Mouse (Mus musculus) CH12.LX (cell line): ENCODE results near the gene Actr1b. TPM values are rescaled to one million over a fixed set of nuclear protein-coding genes. Genes with fewer than 3 reads are reported as not detected.

Experiments used
- DNase-seq: peaks from one replicate; pipeline ENCODE4 v3.0.0-alpha.2; 2013; ENCODE audit errors: extremely low read depth
- H3K27ac ChIP-seq: 2 replicates; pipeline ENCODE4 v1.5.1; 2012; ENCODE audit warnings: low read depth, mild to moderate bottlenecking, control low read depth, moderate library complexity; ENCODE audit not compliant: insufficient read depth
- H3K27me3 ChIP-seq: replicated peaks from 2 replicates; pipeline ENCODE3; 2012; ENCODE audit warnings: inconsistent platforms
- H3K36me3 ChIP-seq, 2 experiments: replicated peaks in 1 of 2; 2 replicates each; pipeline versions ENCODE3 to v1.6.1; 2012; ENCODE audit warnings: inconsistent platforms in 1 of 2, low read length in 1 of 2, mild to moderate bottlenecking in 1 of 2, mixed read lengths in 1 of 2, moderate library complexity in 1 of 2; ENCODE audit not compliant: control insufficient read depth in 1 of 2, insufficient read depth in 1 of 2
- H3K4me1 ChIP-seq, 2 experiments: 2 replicates each; pipeline ENCODE4 v1.6.1; 2012; ENCODE audit warnings: inconsistent platforms in 1 of 2, moderate library complexity in 1 of 2; ENCODE audit not compliant: insufficient read depth in 2 of 2, control insufficient read depth in 1 of 2
- H3K4me2 ChIP-seq: 2 replicates; pipeline ENCODE4 v1.6.1; 2012; ENCODE audit warnings: low read depth, mild to moderate bottlenecking, control low read depth; ENCODE audit not compliant: poor library complexity, insufficient read depth, severe bottlenecking
- H3K4me3 ChIP-seq, 3 experiments: fragments of 150-350 bp in 1 of 3; sonication (generic) in 1 of 3; replicated peaks in 1 of 3; 2 replicates each; pipeline versions ENCODE3 to v1.5.1; 2011 to 2012; ENCODE audit warnings: low read depth in 2 of 3, low read length in 2 of 3, mild to moderate bottlenecking in 2 of 3, moderate library complexity in 2 of 3, control low read depth in 1 of 3, improper control_type of control experiment in 1 of 3, inconsistent platforms in 1 of 3, mixed read lengths in 1 of 3; ENCODE audit not compliant: poor library complexity in 1 of 3
- H3K79me2 ChIP-seq: replicated peaks from 2 replicates; pipeline ENCODE4 v1.6.1; 2012; ENCODE audit warnings: mild to moderate bottlenecking, moderate library complexity; ENCODE audit not compliant: control insufficient read depth, poor library complexity, insufficient read depth, severe bottlenecking; ENCODE audit errors: extremely low read depth
- H3K9ac ChIP-seq: 2 replicates; pipeline ENCODE4 v1.6.1; 2012; ENCODE audit warnings: low read depth, mild to moderate bottlenecking, control low read depth, moderate library complexity; ENCODE audit not compliant: insufficient read depth
- H3K9me3 ChIP-seq: replicated peaks from 2 replicates; pipeline ENCODE3; 2012; ENCODE audit warnings: low read length, inconsistent platforms, mixed read lengths
- CHD1 ChIP-seq: IDR thresholded peaks from 2 replicates; pipeline ENCODE4 v1.6.1; 2012; ENCODE audit warnings: low read depth, low read length, improper control_type of control experiment, inconsistent platforms
- CHD2 ChIP-seq: IDR thresholded peaks from 2 replicates; pipeline ENCODE4 v1.6.1; 2011; ENCODE audit warnings: low read length, improper control_type of control experiment
- ETS1 ChIP-seq: conservative IDR thresholded peaks from 2 replicates; pipeline ENCODE4 v1.6.1; 2012; ENCODE audit warnings: low read depth, mild to moderate bottlenecking, inconsistent platforms, low read length, improper control_type of control experiment, moderate library complexity
- GABPA ChIP-seq: IDR thresholded peaks from 2 replicates; pipeline ENCODE4 v1.6.1; 2012; ENCODE audit warnings: low read depth, low read length, improper control_type of control experiment, inconsistent platforms; ENCODE audit not compliant: insufficient replicate concordance
- JUN ChIP-seq: IDR thresholded peaks from 2 replicates; pipeline ENCODE4 v1.6.1; 2011; ENCODE audit warnings: low read depth, mild to moderate bottlenecking, low read length, improper control_type of control experiment, moderate library complexity; ENCODE audit not compliant: insufficient read depth
- JUND ChIP-seq: conservative IDR thresholded peaks from 2 replicates; pipeline ENCODE4 v1.6.1; 2011; ENCODE audit warnings: low read depth, low read length, improper control_type of control experiment
- MAZ ChIP-seq: IDR thresholded peaks from 2 replicates; pipeline ENCODE4 v1.6.1; 2012; ENCODE audit warnings: low read depth, mild to moderate bottlenecking, inconsistent platforms, low read length, improper control_type of control experiment, moderate library complexity
- MXI1 ChIP-seq: IDR thresholded peaks from 2 replicates; pipeline ENCODE4 v1.6.1; 2011; ENCODE audit warnings: mild to moderate bottlenecking, low read depth, low read length, improper control_type of control experiment
- NELFE ChIP-seq: IDR thresholded peaks from 2 replicates; pipeline ENCODE4 v1.6.1; 2011; ENCODE audit warnings: low read depth, low read length, improper control_type of control experiment
- NRF1 ChIP-seq: IDR thresholded peaks from 2 replicates; pipeline ENCODE4 v1.6.1; 2014; ENCODE audit warnings: low read depth, mild to moderate bottlenecking, inconsistent platforms, low read length, improper control_type of control experiment, moderate library complexity
- POLR2AphosphoS2 ChIP-seq: IDR thresholded peaks from 2 replicates; pipeline ENCODE4 v1.6.1; 2011; ENCODE audit warnings: low read depth, low read length, improper control_type of control experiment
- RAD21 ChIP-seq: IDR thresholded peaks from 2 replicates; pipeline ENCODE4 v1.6.1; 2011; ENCODE audit warnings: low read depth, mild to moderate bottlenecking, low read length, improper control_type of control experiment, moderate library complexity
- SIN3A ChIP-seq: IDR thresholded peaks from 2 replicates; pipeline ENCODE4 v1.6.1; 2012; ENCODE audit warnings: low read length, improper control_type of control experiment, inconsistent platforms
- SMC3 ChIP-seq: IDR thresholded peaks from 2 replicates; pipeline ENCODE4 v1.6.1; 2011; ENCODE audit warnings: low read depth, low read length, improper control_type of control experiment
- TBP ChIP-seq: conservative IDR thresholded peaks from 2 replicates; pipeline ENCODE4 v1.6.1; 2011; ENCODE audit warnings: low read depth, low read length, improper control_type of control experiment
- UBTF ChIP-seq: IDR thresholded peaks from 2 replicates; pipeline ENCODE4 v1.6.1; 2012; ENCODE audit warnings: low read depth, mild to moderate bottlenecking, inconsistent platforms, low read length, improper control_type of control experiment, moderate library complexity
- USF1 ChIP-seq: IDR thresholded peaks from 2 replicates; pipeline ENCODE4 v1.6.1; 2014; ENCODE audit warnings: low read depth, mild to moderate bottlenecking, inconsistent platforms, low read length, improper control_type of control experiment
- USF2 ChIP-seq: conservative IDR thresholded peaks from 2 replicates; pipeline ENCODE4 v1.6.1; 2011; ENCODE audit warnings: low read depth, low read length, improper control_type of control experiment
- ZKSCAN1 ChIP-seq: IDR thresholded peaks from 2 replicates; pipeline ENCODE4 v1.6.1; 2012; ENCODE audit warnings: low read depth, inconsistent platforms, low read length, improper control_type of control experiment, borderline replicate concordance
- ZMIZ1 ChIP-seq: IDR thresholded peaks from 2 replicates; pipeline ENCODE4 v1.6.1; 2012; ENCODE audit warnings: low read depth, mild to moderate bottlenecking, inconsistent platforms, low read length, improper control_type of control experiment
- ZNF384 ChIP-seq: IDR thresholded peaks from 2 replicates; pipeline ENCODE4 v1.6.1; 2012; ENCODE audit warnings: low read depth, low read length, improper control_type of control experiment, inconsistent platforms
- dilution Hi-C: fragments of 300-500 bp; cut with MboI; formaldehyde crosslinking; loops from 2 replicates; pipeline ENCODE4 v1.14.3; 2020; ENCODE audit warnings: low sequenced_read_pairs; ENCODE audit not compliant: extremely low pct_unique_long_range_greater_than_20kb, extremely low pct_ligation_motif_present
- in situ Hi-C: fragments of 300-500 bp; cut with MboI; formaldehyde crosslinking; loops from 3 replicates; pipeline ENCODE4 v1.14.3; 2019; ENCODE audit warnings: low sequenced_read_pairs, low pct_ligation_motif_present, low pct_unique_long_range_greater_than_20kb, mixed read lengths
- polyA plus RNA-seq: library from polyadenylated mRNA; unstranded; fragments of >175 nt; gene quantifications from 2 replicates; pipeline ENCODE4 v1.2.1, GENCODE M21; 2012; ENCODE audit warnings: low read depth; ENCODE audit not compliant: insufficient read length
- total RNA-seq, 2 experiments: library from RNA; depleted of rRNA; stranded (reverse); fragments of 300-350 nt in 1 of 2; fragments of >200 nt in 1 of 2; gene quantifications; 2 replicates each; pipeline ENCODE4 v1.2.3; 2012 to 2014

Actr1b gene
- total and polyA plus RNA-seq, 3 experiments: 61.0 to 71.2 (median 66.2) TPM

GRCm38 (mm10) chr1:36674936-36675335 is 39.3 kb downstream of the Actr1b start:
- in situ Hi-C loops: no loop called here

DNA sequence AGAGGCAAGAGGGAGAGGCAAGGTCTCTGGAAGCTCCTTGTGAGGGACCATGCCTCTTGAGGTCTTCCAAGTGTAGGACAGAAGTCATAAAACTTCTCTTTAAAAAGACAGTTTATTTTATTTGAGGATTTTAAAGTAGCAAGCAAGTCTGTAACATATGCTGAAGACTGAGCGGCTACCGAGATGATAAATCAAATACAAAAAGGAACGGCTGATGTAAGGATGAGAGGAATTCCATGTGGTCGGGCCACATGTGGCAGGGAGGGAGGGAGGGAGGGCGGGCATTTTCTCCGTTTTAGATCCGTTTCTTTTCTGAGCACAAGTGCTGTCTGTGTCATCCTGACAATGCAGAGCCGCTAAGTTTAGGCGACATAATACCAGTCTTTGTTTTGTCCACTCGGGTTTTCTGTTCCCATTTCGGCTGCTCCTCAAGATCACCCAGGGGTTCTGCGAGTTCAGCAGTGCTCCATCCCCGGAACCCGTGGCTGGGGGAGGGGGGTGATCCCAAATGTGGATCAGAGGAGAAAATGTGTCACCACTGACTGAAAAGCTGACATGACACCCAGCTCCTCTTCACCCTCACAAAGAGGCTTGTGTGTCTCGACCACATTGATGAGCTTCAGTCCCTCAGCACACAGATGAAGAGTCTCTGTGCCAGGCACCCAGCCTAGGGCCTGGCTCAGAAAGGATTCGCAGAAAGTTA is 41.4 kb downstream of the Actr1b start:
- H3K36me3 ChIP-seq: no peaks in the 10 kb centered on the region
- no peaks in the 10 kb centered on the region for H3K4me1 ChIP-seq
- no peak overlapping the region for H3K9ac ChIP-seq
- no peaks in the 10 kb centered on the region for H3K9me3 ChIP-seq
- in situ Hi-C loops (no loop called here), dilution Hi-C loops (no loop called here)
- H3K27me3 ChIP-seq: no peaks in the 10 kb centered on the region
- DNase-seq: no peak
- H3K79me2 ChIP-seq: no peaks in the 10 kb centered on the region
- TF ChIP-seq ZNF384: no peak
- no peak for TF ChIP-seq SMC3
- no peak for TF ChIP-seq CHD1
- no peak overlapping the region for H3K4me3 ChIP-seq
- no peak overlapping the region for H3K27ac ChIP-seq
- no peak overlapping the region for H3K4me2 ChIP-seq

More at GRCm38 (mm10) chr1:36674936-36675335, 39.3 kb downstream of the Actr1b start:
- Histone ChIP-seq H3K36me3 (no peaks in the 10 kb centered on the region), H3K27me3 (no peaks in the 10 kb centered on the region), H3K27ac (no peak overlapping the region), H3K4me2 (no peak overlapping the region), H3K4me1 (no peaks in the 10 kb centered on the region), H3K79me2 (no peaks in the 10 kb centered on the region), H3K9ac (no peak overlapping the region), H3K9me3 (no peaks in the 10 kb centered on the region), H3K4me3 (no peak overlapping the region)
- DNase-seq: no peak
- no peak for TF ChIP-seq MXI1
- TF ChIP-seq TBP: no peak
- TF ChIP-seq NELFE: no peak
- TF ChIP-seq NRF1: no peak
- TF ChIP-seq USF1: no peak
- TF ChIP-seq JUND: no peak
- TF ChIP-seq MAZ: no peak
- TF ChIP-seq SMC3: no peak
- no peak for TF ChIP-seq CHD2
- TF ChIP-seq SIN3A: no peak
- no peak for TF ChIP-seq JUN
- no peak for TF ChIP-seq ETS1
- no peak for TF ChIP-seq GABPA
- no peak for TF ChIP-seq RAD21
- no peak for TF ChIP-seq ZMIZ1
- TF ChIP-seq USF2: no peak
- TF ChIP-seq POLR2AphosphoS2: no peak
- TF ChIP-seq ZKSCAN1: no peak
- TF ChIP-seq UBTF: no peak
- dilution Hi-C loops: no loop called here
